Mouse (Mus musculus): ENCODE data around the gene Pcif1.
"Not testable (repeated sequence)": the region's sequence is repeated elsewhere in the genome, so short reads cannot be mapped to it uniquely, and the experiment has no call there.

The Pcif1 gene

GRCm38 (mm10) chr2:164866741-164867551 is 12.2 kb upstream of the Pcif1 start:
- no peak for DNase-seq (ENCODE audit: low spot score)

- DNase-seq (ENCODE audit: low spot score) = no peak
Measured at GRCm38 (mm10) chr2:164867566-164867965, 11.5 kb upstream of the Pcif1 start.

GRCm38 (mm10) chr2:164868491-164868890 is 10.6 kb upstream of the Pcif1 start:
- no peak for DNase-seq (ENCODE audit: low spot score)

GRCm38 (mm10) chr2:164871602-164872303 is 7.4 kb upstream of the Pcif1 start:
- no peak for DNase-seq (ENCODE audit: low spot score)

- DNase-seq (ENCODE audit: low spot score) = no peak
Measured at GRCm38 (mm10) chr2:164873621-164874020, 5.5 kb upstream of the Pcif1 start.

GRCm38 (mm10) chr2:164874239-164874769 is 4.8 kb upstream of the Pcif1 start:
- no peak for DNase-seq (ENCODE audit: low spot score)

- DNase-seq (ENCODE audit: low spot score) = not testable (repeated sequence)
Measured at GRCm38 (mm10) chr2:164875648-164876047, 3.5 kb upstream of the Pcif1 start.

GRCm38 (mm10) chr2:164877376-164878215 is 1.5 kb upstream of the Pcif1 start:
- not testable (repeated sequence) for DNase-seq (ENCODE audit: low spot score)

GRCm38 (mm10) chr2:164878509-164879227 is 436 bp upstream of the Pcif1 start:
- peak; percentile 54 for DNase-seq (ENCODE audit: low spot score)

GRCm38 (mm10) chr2:164879568-164880277 is 619 bp downstream of the Pcif1 start:
- DNase-seq (ENCODE audit: low spot score) = peak; percentile 90

- DNase-seq (ENCODE audit: low spot score) = no peak
Measured at GRCm38 (mm10) chr2:164882619-164883018, 3.5 kb downstream of the Pcif1 start.

GRCm38 (mm10) chr2:164885788-164886187 is 6.7 kb downstream of the Pcif1 start:
- DNase-seq (ENCODE audit: low spot score) = peak; percentile 57

GRCm38 (mm10) chr2:164886617-164887016 is 7.5 kb downstream of the Pcif1 start:
- DNase-seq (ENCODE audit: low spot score) = no peak

- no peak for DNase-seq (ENCODE audit: low spot score)
Measured at GRCm38 (mm10) chr2:164888996-164889395, 9.9 kb downstream of the Pcif1 start.

GRCm38 (mm10) chr2:164889960-164890359 is 10.9 kb downstream of the Pcif1 start:
- no peak for DNase-seq (ENCODE audit: low spot score)

- DNase-seq (ENCODE audit: low spot score) = no peak
Measured at GRCm38 (mm10) chr2:164890411-164891049, 11.4 kb downstream of the Pcif1 start.

- DNase-seq (ENCODE audit: low spot score) = no peak
Measured at GRCm38 (mm10) chr2:164891056-164891834, 12.1 kb downstream of the Pcif1 start.

- no peak for DNase-seq (ENCODE audit: low spot score)
Measured at GRCm38 (mm10) chr2:164891908-164892695, 13.0 kb downstream of the Pcif1 start.
